Mouse (Mus musculus) layer of hippocampus, adult 11-12 months (tissue): Measurements from ENCODE around the gene Susd4.

ENCODE experiments used
- DNase-seq: peaks from one replicate; pipeline ENCODE4 v3.0.0; 2022; ENCODE audit warnings: low spot score

Gene Susd4

DNA sequence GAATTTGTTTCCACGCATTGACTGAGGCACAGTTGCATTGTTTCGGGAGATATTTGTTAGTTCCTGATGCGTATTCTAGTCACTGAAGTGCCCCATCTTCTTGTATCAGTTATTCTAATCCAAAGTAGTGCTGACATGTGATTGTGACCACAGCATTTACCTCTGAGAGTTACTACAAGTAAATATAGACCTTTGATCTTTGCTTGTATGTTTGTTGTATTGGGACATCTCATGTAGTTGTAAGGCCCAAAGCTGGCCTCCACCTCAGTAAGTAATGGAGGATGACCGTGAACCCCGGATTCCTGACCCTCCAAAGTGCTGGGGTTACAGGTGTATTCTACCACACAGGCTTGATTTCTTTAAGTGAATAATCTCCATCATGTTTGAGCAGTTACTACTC lies 152.5 kb downstream of the Susd4 start:
- DNase-seq, result no peak

DNA sequence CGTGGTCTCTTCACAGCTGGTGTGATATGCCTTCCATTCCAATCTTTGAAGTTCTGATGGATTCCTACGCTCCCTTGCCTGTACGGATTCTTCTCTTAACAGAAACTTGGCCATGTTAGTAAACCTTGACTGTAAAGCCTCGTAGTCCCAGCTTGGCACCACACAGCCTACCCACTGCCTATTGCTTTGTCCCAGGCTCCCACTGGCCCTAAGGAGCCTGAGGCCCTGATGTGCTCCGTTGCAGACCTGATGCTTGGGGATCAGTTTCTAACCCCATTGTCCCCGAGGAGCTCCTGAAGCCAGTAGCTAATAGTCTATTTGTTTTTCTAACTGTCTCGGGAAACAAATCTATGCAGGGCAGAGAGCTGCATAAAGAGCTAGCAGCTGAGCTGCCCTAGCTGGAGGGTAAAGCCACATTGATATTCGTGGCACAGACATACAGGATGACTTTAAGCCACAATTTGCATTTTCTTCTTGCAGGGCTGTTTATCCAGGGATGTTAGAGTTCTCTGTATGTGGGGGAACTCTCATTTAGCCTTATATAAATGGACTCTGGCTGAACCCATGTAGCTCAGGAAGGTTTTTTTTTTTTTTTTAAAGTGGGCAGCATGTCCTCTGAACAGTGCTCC lies 155.2 kb downstream of the Susd4 start:
- DNase-seq, result no peak

DNA sequence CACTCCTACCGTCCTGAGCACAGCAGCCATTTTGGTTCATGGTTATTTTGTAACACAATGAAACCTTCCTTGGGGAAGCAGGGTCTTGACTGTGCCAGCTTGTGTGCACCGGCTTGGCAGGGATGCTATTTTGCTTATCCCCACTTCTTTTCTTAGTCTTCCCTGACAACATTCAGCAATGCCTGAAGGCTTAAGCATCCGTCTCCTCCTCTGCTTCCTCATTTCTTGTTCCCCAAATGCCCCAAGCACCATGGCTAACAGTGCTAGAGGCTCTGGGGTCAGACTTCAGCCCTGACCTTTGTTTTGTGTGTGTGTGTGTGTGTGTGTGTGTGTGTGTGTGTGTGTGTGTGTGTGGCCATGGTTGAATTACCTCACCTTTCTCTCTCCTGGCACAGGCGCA lies 159.2 kb downstream of the Susd4 start:
- no peak for DNase-seq

DNA sequence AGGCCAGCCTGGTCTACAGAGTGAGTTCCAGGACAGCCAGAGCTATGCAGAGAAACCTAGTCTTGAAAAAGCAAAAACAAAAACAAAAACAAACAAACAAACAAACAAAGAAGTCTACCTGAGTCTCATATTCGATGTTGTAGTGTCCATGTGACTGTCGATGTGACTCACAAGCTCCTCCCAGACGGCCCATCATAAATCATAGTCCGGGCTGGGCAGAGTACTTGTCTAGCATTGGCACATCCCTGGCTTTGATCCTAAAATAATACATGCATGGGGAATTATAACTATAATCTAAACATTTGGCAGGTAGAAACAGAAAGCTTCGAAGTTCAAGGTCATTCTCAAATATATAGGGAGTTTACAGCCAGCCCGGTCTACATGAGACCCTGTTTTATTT lies 162.8 kb downstream of the Susd4 start:
- DNase-seq, result no peak

DNA sequence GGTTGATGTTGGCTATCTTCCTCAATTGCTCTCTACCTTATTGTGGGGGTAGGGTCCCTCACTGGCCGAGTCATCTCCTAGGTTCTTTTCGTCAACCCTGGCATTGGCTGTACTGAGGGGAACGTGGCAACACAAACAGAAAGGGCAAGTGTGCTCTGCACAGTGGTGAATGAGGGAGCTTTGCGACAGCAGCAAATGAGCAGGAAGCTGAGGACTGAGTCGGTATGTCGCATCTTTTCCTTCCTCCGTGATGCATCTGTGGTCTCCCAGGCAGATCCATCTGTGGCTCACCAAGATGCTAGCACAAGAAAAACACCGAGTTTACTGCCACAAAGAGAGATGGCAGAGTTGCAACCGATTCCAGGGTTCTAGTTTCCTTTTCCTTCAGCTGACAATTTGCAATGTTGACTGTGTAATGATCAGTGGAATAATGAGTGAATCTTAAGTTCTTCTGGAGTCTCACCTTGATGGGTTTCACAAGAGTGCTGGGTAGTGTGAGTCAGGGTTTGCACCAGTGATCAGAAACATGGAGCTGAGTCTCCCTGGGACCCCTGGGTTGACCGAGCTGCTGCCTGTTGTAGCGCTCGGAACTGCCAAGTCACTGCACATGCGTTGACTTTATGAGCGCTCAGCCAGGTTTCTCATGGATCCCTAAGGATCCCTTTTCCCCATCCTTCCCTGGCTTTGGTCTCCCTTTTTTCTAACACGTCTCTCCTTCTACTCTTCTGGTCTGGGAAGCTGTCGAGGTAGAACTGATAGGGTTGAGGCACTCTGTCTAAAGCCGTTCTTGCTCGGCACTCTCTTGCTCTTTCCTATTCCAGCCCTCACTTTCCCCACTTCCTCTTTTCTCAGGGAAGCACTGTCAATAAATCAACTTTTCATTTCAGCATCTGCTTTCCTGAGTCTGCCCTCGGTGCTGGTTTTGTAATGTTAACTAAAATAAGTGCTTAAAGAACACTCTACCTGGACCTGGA lies 164.5 kb downstream of the Susd4 start:
- DNase-seq, result no peak

DNA sequence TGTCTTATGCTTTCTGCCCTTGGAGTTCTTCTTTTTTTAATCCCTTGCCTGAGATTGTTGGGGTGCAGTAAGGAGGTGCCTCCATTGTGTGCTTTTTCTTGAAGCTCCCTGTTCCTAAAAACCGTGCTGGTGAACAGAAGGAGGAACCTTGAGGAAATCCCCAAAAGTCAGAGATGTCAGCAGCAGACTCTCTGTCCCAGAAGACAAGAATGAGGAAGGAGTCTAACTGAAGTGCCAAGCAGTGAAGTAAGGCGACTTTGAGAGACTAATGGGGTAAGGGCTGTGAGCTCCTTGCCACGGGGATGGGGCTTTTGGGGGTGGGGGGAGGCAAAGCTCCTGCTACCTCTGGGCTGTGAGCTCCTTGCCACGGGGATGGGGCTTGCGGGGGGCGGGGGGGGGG lies 171.8 kb downstream of the Susd4 start:
- no peak for DNase-seq

DNA sequence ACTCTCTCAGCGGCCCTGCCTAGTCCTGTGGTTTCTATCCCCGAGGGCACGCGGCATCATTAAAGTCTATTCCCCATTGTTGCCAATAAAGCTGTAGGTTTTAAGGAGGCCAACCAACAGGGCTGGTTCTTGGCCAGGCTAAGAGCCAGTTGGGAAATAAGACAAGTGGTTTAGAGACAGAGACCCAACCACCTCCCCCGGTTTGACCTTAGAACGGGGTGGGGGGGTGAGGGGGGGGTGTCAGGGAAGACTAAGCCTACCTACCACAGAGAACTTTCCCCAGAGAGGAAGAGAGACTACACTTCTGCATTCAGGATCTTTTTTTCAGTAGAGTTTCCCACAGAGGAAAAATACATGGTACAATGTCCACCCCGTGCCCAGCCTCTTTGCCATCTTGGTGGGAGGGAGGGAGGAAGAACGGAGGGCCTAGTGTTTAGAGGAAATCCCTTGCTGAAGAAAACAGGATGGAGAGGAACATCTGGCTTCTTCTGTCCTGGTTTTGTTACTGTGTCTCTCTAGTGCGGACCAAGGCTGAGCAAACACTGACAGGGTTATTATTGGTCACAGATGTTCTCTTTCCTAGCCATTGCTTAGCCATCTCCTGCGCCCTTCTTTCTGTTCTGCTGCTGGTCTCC lies 173.9 kb downstream of the Susd4 start:
- DNase-seq, result no peak

DNA sequence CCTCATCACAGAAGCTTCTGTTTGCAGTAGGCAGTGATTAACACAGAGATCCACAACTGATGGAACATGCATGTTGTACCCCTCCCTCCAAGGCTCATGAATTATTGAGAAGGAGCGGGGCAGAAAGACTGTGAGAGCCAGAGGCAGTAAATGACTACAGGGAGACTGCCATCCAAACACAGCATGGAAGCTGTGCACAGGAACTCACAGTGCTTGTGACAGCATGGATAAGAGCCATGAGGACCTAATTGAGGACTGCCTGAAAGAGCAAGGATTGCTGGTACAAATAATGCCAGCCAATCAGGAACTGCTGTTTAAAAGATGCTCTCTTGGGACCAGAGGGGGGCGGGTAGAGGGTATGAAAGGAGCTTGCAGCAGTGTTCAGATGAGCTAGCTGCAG lies 178.3 kb downstream of the Susd4 start:
- no peak for DNase-seq

DNA sequence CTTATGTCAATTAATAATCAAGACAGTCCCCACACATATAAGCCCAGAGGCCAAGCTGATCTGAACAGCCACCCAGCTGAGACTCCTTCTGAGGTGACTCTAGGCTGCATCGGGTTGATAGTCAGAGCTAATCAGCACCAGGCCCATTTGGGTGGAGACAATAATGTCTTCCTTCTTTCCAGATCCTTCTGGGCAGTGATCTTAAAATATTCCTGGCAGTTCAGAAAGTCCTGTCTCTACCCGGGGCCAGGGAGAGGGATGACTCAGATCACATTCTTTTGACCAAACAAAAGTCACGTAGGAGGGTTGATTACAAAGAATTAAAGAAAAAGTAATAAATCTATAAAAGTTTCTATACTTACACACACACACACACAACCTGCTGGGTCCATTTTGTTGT lies 180.3 kb downstream of the Susd4 start:
- no peak for DNase-seq

DNA sequence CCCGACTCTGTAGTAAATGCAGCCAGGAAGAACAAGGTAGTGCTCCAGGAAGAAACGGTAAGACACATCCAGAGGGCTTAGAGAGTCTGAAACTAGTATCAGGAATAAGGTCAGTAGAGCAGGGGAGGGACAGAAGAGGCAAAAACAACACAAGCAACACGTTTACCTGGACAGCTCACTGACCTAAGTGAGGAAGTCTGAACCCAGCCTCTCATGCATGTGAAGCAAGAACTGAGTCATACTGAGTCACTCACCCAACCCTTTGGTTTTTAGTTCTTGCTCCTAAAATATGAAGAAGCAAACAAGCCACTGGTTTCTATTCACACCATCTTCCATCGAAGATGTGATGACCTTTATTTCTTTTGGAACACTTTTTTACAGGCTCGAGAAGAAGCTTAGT lies 181.0 kb downstream of the Susd4 start:
- DNase-seq, result no peak

DNA sequence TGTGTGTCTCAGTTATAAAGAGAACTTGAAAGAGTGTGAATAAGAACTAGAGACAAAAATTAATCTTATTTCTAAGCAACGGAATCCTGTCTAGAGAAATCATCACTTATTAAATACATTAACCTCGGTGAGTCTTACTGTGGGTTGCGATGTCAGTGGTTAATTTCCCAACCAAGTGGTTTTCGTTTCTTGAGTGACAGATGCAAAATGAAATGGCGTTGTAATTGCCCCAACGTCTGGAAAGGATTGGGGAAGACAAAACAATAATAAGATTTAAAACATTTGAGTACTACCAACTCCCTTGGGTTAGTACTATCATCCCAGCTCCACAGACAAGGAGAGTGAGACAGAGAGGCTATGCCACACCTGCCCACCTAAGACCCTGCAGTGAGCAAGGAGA lies 181.9 kb downstream of the Susd4 start:
- DNase-seq, result no peak
